26 mouse cellular contexts compared by ENCODE assay signal in genomic region chr13:15879576-15879975, GRCm38 (mm10).
"Had no signal": no experiment of that assay in that cellular context is flagged by ENCODE, and none has a peak within 500 bp of the region (broad histone marks: within the 10 kb centered on the region; RNA-seq: fewer than 3 reads in every experiment).

No protein-coding gene starts in this region.

- ATAC-seq: hindbrain, postnatal 0 days; intestine, embryonic 16.5 days had no signal

- H3K9ac ChIP-seq: heart, embryonic 13.5 days; heart, embryonic 15.5 days; hindbrain, embryonic 13.5 days; hindbrain, embryonic 15.5 days; kidney, embryonic 15.5 days; limb, embryonic 12.5 days; liver, embryonic 13.5 days; liver, embryonic 15.5 days had no signal

- H3K4me1 ChIP-seq: heart, embryonic 13.5 days; heart, embryonic 15.5 days; hindbrain, embryonic 13.5 days; hindbrain, embryonic 15.5 days; kidney, embryonic 15.5 days; limb, embryonic 10.5 days; limb, embryonic 12.5 days; liver, embryonic 13.5 days; liver, embryonic 15.5 days had no signal

- H3K9me3 ChIP-seq: heart, embryonic 13.5 days; heart, embryonic 15.5 days; hindbrain, embryonic 13.5 days; hindbrain, embryonic 15.5 days; kidney, embryonic 15.5 days; limb, embryonic 10.5 days; limb, embryonic 12.5 days; liver, embryonic 13.5 days; liver, embryonic 15.5 days had no signal

- H3K4me3 ChIP-seq: heart, adult 2 months; heart, embryonic 13.5 days; heart, embryonic 15.5 days; hindbrain, embryonic 13.5 days; hindbrain, embryonic 15.5 days; kidney, embryonic 15.5 days; layer of hippocampus, adult 2 months; left cerebral cortex, adult 2 months; limb, embryonic 10.5 days; limb, embryonic 12.5 days; liver, embryonic 13.5 days; liver, embryonic 15.5 days had no signal

- H3K27me3 ChIP-seq: heart, embryonic 13.5 days; heart, embryonic 15.5 days; hindbrain, embryonic 13.5 days; hindbrain, embryonic 15.5 days; kidney, embryonic 15.5 days; limb, embryonic 12.5 days; liver, embryonic 13.5 days; liver, embryonic 15.5 days had no signal

- H3K4me2 ChIP-seq: heart, embryonic 11.5 days; heart, embryonic 13.5 days; heart, embryonic 15.5 days; hindbrain, embryonic 13.5 days; hindbrain, embryonic 15.5 days; kidney, embryonic 15.5 days; limb, embryonic 12.5 days; liver, embryonic 11.5 days; liver, embryonic 13.5 days; liver, embryonic 15.5 days had no signal

- H3K27ac ChIP-seq: heart, adult 2 months; heart, embryonic 13.5 days; heart, embryonic 15.5 days; hindbrain, embryonic 13.5 days; hindbrain, embryonic 15.5 days; hindbrain, postnatal 0 days; kidney, embryonic 15.5 days; layer of hippocampus, adult 2 months; left cerebral cortex, adult 2 months; limb, embryonic 10.5 days; limb, embryonic 12.5 days; liver, embryonic 13.5 days; liver, embryonic 15.5 days had no signal

- H3K36me3 ChIP-seq: heart, embryonic 13.5 days; heart, embryonic 15.5 days; hindbrain, embryonic 13.5 days; hindbrain, embryonic 15.5 days; kidney, embryonic 15.5 days; limb, embryonic 10.5 days; limb, embryonic 12.5 days; liver, embryonic 13.5 days; liver, embryonic 15.5 days had no signal

- DNase-seq: gastrocnemius, postnatal 14 days; gastrocnemius, postnatal 36 days; heart, adult 11 months; heart, adult 2 months; heart, postnatal 14 days; heart, postnatal 36 days; kidney, adult 11 months; kidney, adult 2 months; kidney, postnatal 14 days; kidney, postnatal 4 days; liver; liver, embryonic 13.5 days had no signal
